Mouse (Mus musculus) liver, adult 2 months (tissue): ENCODE measurements at regions not wholly inside any gene's neighbourhood (a gene's known extent, or its start where the extent isn't known, plus 50 kb on each side); places are given as distances from the start of the nearest gene placed in this dataset.

Experiments
- DNase-seq: peaks from one replicate; pipeline ENCODE4 v3.0.0-alpha.2; 2011; ENCODE audit warnings: low read depth, low spot score; ENCODE audit errors: extremely low read depth
- H3K27ac ChIP-seq: fragments of 200-500 bp; replicated peaks from 2 replicates; pipeline ENCODE4 v1.5.1; 2012; ENCODE audit warnings: low read depth, mild to moderate bottlenecking, control low read depth, inconsistent platforms, low read length; ENCODE audit not compliant: insufficient read depth
- H3K27me3 ChIP-seq: fragments of 200-500 bp; 2 replicates; pipeline ENCODE4 v1.6.1; 2012; ENCODE audit warnings: mild to moderate bottlenecking, moderate library complexity, low read length, inconsistent platforms; ENCODE audit not compliant: control insufficient read depth, insufficient read depth
- H3K36me3 ChIP-seq: fragments of 200-500 bp; 2 replicates; pipeline ENCODE4 v1.6.1; 2012; ENCODE audit warnings: low read length, inconsistent platforms; ENCODE audit not compliant: control insufficient read depth, insufficient read depth
- H3K4me1 ChIP-seq: fragments of 200-500 bp; 2 replicates; pipeline ENCODE4 v1.6.1; 2011; ENCODE audit warnings: low read length; ENCODE audit not compliant: control insufficient read depth, insufficient read depth
- H3K4me3 ChIP-seq: fragments of 200-500 bp; 2 replicates; pipeline ENCODE4 v1.5.1; 2011; ENCODE audit warnings: low read depth, mild to moderate bottlenecking, control low read depth, low read length, moderate library complexity; ENCODE audit not compliant: insufficient read depth
- H3K79me2 ChIP-seq: fragments of 200-500 bp; 2 replicates; pipeline ENCODE4 v1.6.1; 2012; ENCODE audit warnings: inconsistent platforms, mild to moderate bottlenecking, low read length, moderate library complexity; ENCODE audit not compliant: control insufficient read depth, insufficient read depth
- H3K9ac ChIP-seq: fragments of 200-500 bp; 2 replicates; pipeline ENCODE4 v1.6.1; 2012; ENCODE audit warnings: low read depth, mild to moderate bottlenecking, control low read depth, inconsistent platforms, low read length
- CTCF ChIP-seq: fragments of 200-500 bp; IDR thresholded peaks from 2 replicates; pipeline ENCODE4 v1.5.1; 2011; ENCODE audit warnings: low read depth, low read length, control low read depth
- POLR2A ChIP-seq: fragments of 200-500 bp; IDR thresholded peaks from 2 replicates; pipeline ENCODE4 v1.6.1; 2011; ENCODE audit warnings: low read length, control low read depth; ENCODE audit not compliant: insufficient read depth; ENCODE audit errors: extremely low read depth
- WGBS: fragments of 180-500 bp; shearing (Covaris S2); methylation state at CpG from one replicate; pipeline ENCODE4 v1.1.7; 2018; 5-methylcytosine and 5-hydroxymethylcytosine counted together

GRCm38 (mm10) chr10:21218431-21218830 lies 57.6 kb upstream of the Myb start:
- Histone ChIP-seq H3K4me3 (no peak overlapping the region), H3K4me1 (no peaks in the 10 kb centered on the region), H3K9ac (no peak overlapping the region), H3K27me3 (no peaks in the 10 kb centered on the region), H3K27ac (no peak overlapping the region), H3K79me2 (no peaks in the 10 kb centered on the region), H3K36me3 (no peaks in the 10 kb centered on the region)
- no peak for DNase-seq
- WGBS, result 86% methylated on average over 5 of the region's 5 CpGs
- TF ChIP-seq CTCF, result no peak

- WGBS, result 94% methylated on average over 3 of the region's 3 CpGs
- H3K36me3 ChIP-seq, result no peaks in the 10 kb centered on the region
- no peaks in the 10 kb centered on the region for H3K27me3 ChIP-seq
- no peak for DNase-seq
- no peak overlapping the region for H3K4me3 ChIP-seq
- H3K9ac ChIP-seq, result no peak overlapping the region
- no peaks in the 10 kb centered on the region for H3K79me2 ChIP-seq
- H3K27ac ChIP-seq, result no peak overlapping the region
- H3K4me1 ChIP-seq, result no peaks in the 10 kb centered on the region
- no peak for TF ChIP-seq POLR2A
- TF ChIP-seq CTCF, result no peak
Measured at GRCm38 (mm10) chr10:21220795-21221194, 60.0 kb upstream of the Myb start.

GRCm38 (mm10) chr10:21221290-21221926 lies 60.6 kb upstream of the Myb start:
- no peak overlapping the region for H3K27ac ChIP-seq
- no peaks in the 10 kb centered on the region for H3K79me2 ChIP-seq
- TF ChIP-seq CTCF (no peak), POLR2A (no peak)
- WGBS, result 97% methylated on average over 4 of the region's 4 CpGs
- DNase-seq, result no peak
- no peak overlapping the region for H3K9ac ChIP-seq
- no peaks in the 10 kb centered on the region for H3K36me3 ChIP-seq
- H3K4me3 ChIP-seq, result no peak overlapping the region
- H3K27me3 ChIP-seq, result no peaks in the 10 kb centered on the region
- no peaks in the 10 kb centered on the region for H3K4me1 ChIP-seq

DNA sequence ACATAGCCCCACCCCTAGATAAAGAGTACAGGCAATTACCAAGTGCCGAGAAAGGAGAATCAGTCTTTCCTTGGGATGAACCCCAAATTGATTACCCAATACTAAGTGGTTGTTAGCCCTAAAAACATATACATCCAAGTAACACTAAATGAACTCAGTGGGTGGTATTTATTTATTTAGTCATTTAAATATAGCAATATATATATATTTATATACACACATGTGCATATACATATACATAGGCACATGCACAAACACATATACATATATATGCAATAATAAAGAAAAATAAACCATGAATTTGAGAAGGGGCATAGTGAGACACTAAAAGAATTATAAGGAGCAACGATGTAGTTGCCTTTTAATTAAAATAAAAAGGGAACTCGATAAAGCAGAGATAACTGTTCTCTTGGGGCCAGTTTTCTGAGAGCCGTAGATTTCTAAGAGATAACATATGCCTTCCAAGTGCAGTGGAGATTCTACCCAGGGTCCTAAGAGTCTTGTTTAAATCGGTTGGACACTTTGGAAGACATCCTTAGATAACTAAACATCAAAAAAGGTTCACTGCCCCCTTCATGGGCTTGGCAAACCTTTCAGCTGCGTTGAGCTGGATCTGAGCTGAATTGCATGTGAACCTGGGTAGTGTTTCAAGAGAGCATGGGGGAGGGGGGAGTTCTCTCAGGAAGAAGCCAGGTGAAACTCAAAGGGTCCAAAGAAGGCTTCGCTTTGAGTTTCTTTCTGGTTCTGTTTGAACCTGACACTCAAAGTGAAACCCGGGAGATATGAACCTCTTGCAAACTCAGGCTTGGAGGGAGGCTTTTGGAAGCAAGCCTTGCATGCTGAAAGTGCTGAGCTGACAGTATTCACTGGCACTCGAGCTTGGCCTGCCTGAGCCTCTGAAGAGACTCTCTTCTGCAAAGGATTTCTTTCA lies 61.6 kb upstream of the Myb start:
- Histone ChIP-seq H3K4me1 (no peaks in the 10 kb centered on the region), H3K36me3 (no peaks in the 10 kb centered on the region), H3K27me3 (no peaks in the 10 kb centered on the region), H3K27ac (no peak overlapping the region), H3K4me3 (no peak overlapping the region), H3K9ac (no peak overlapping the region), H3K79me2 (no peaks in the 10 kb centered on the region)
- TF ChIP-seq POLR2A, result no peak
- no peak for TF ChIP-seq CTCF
- no peak for DNase-seq
- 71% methylated on average over 9 of the region's 9 CpGs for WGBS

- no peaks in the 10 kb centered on the region for H3K36me3 ChIP-seq
- H3K4me1 ChIP-seq, result no peaks in the 10 kb centered on the region
- TF ChIP-seq POLR2A (no peak), CTCF (no peak)
- no peak overlapping the region for H3K27ac ChIP-seq
- WGBS, result 79% methylated on average over 8 of the region's 8 CpGs
- H3K27me3 ChIP-seq, result no peaks in the 10 kb centered on the region
- DNase-seq, result no peak
- no peak overlapping the region for H3K4me3 ChIP-seq
- H3K79me2 ChIP-seq, result no peaks in the 10 kb centered on the region
- no peak overlapping the region for H3K9ac ChIP-seq
Measured at GRCm38 (mm10) chr10:21223104-21223910, 62.5 kb upstream of the Myb start.
